Mouse (Mus musculus) C2C12 (cell line): ENCODE measurements around the gene Csnk2b.

Experiments
- CTCF ChIP-seq: IDR thresholded peaks from one replicate; pipeline ENCODE4 v1.5.1; 2011; ENCODE audit not compliant: control insufficient read depth, insufficient read depth, insufficient read length
- MAX ChIP-seq: IDR thresholded peaks from one replicate; pipeline ENCODE4 v1.6.1; 2011; ENCODE audit warnings: mild to moderate bottlenecking, control low read depth

DNA sequence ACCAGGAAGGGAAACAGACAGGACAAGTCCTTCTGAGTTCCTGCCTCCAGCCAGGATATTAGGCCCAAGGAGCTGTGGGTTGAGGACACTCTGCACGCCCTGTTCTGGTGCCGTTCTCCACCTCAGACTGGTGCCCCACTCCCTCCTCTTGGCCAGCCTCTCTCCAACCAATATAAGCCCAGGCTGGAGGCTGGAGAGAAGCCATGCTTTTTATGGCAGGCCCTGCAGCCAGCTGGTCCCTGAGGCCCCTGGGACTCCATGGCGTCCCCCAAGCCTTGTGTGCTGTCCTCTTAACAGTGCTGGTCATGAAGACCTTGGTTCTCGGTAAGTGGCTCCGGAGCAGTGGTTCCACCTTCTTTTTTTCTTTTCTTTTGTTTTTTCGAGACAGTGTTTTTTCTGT, 13.8 kb downstream of the Csnk2b start, which contains the start of gene Ly6g5c:
- TF ChIP-seq CTCF = no peak
- no peak for TF ChIP-seq MAX
